Mouse (Mus musculus): ENCODE results near the gene Ckb. TPM values are rescaled to one million over a fixed set of nuclear protein-coding genes. Genes with fewer than 3 reads are reported as not detected.

The Ckb gene
- polyA plus RNA-seq, 1 experiment from 2014 or later, result 765 TPM

Other genes with a start within 250 kb of the Ckb start
- gene Tnfaip2, start 229.9 kb downstream of the Ckb start, polyA plus RNA-seq (2015; fragmentation: Nextera tagmentation; extraction: Ambion mirVana), result 4.9 and 5.7 TPM in 2 replicates
- 17.7 and 19.9 TPM in 2 replicates for gene Gm266, start 186.5 kb downstream of the Ckb start, polyA plus RNA-seq (2015; fragmentation: Nextera tagmentation; extraction: Ambion mirVana)
- 574 and 692 TPM in 2 replicates for gene Eif5, start 134.3 kb downstream of the Ckb start, polyA plus RNA-seq (2015; fragmentation: Nextera tagmentation; extraction: Ambion mirVana)
- 22.4 and 30.5 TPM in 2 replicates for gene Mark3, start 97.8 kb downstream of the Ckb start, polyA plus RNA-seq (2015; fragmentation: Nextera tagmentation; extraction: Ambion mirVana)
- 12.6 and 16.4 TPM in 2 replicates for gene Trmt61a, start 5.8 kb upstream of the Ckb start, polyA plus RNA-seq (2015; fragmentation: Nextera tagmentation; extraction: Ambion mirVana)
- gene Bag5, start 40.9 kb upstream of the Ckb start, polyA plus RNA-seq (2015; fragmentation: Nextera tagmentation; extraction: Ambion mirVana), result 46.7 and 48.7 TPM in 2 replicates
- 50.1 and 51.8 TPM in 2 replicates for gene Apopt1, start 40.9 kb upstream of the Ckb start, polyA plus RNA-seq (2015; fragmentation: Nextera tagmentation; extraction: Ambion mirVana)
- gene Klc1, start 86.5 kb upstream of the Ckb start, polyA plus RNA-seq (2015; fragmentation: Nextera tagmentation; extraction: Ambion mirVana), result 91.1 and 92.1 TPM in 2 replicates
- gene Xrcc3, start 141.5 kb upstream of the Ckb start, polyA plus RNA-seq (2015; fragmentation: Nextera tagmentation; extraction: Ambion mirVana), result 8.9 and 9.9 TPM in 2 replicates
- gene Zfyve21, start 141.8 kb upstream of the Ckb start, polyA plus RNA-seq (2015; fragmentation: Nextera tagmentation; extraction: Ambion mirVana), result 183 and 191 TPM in 2 replicates
- gene Ppp1r13b, start 235.8 kb upstream of the Ckb start, polyA plus RNA-seq (2015; fragmentation: Nextera tagmentation; extraction: Ambion mirVana), result 19.8 and 21.7 TPM in 2 replicates